Mouse (Mus musculus) liver, embryonic 15.5 days (tissue): ENCODE data around the gene Trmt61a. TPM values are rescaled to one million over a fixed set of nuclear protein-coding genes. Genes with fewer than 3 reads are reported as not detected.
"Not testable (repeated sequence)": the region's sequence is repeated elsewhere in the genome, so short reads cannot be mapped to it uniquely, and the experiment has no call there.

Experiments used
- ATAC-seq: fragments of 200-750 bp; cut with Nextera tagmentation; 2 replicates; pipeline ENCODE4 v1.8.0; 2017; ENCODE audit warnings: moderate number of reproducible peaks, mild to moderate bottlenecking, moderate library complexity; ENCODE audit not compliant: insufficient read depth
- H3K27ac ChIP-seq: fragments of 300-500 bp; sonication (generic); replicated peaks from 2 replicates; pipeline ENCODE4 v1.5.1; 2015; ENCODE audit warnings: mild to moderate bottlenecking, inconsistent platforms
- H3K27me3 ChIP-seq: fragments of 300-500 bp; sonication (generic); 2 replicates; pipeline ENCODE4 v1.6.1; 2015; ENCODE audit warnings: mild to moderate bottlenecking, inconsistent platforms
- H3K36me3 ChIP-seq: fragments of 300-500 bp; sonication (generic); replicated peaks from 2 replicates; pipeline ENCODE4 v1.6.1; 2015; ENCODE audit warnings: moderate library complexity, mild to moderate bottlenecking, inconsistent platforms
- H3K4me1 ChIP-seq: fragments of 300-500 bp; sonication (generic); replicated peaks from 2 replicates; pipeline ENCODE4 v1.6.1; 2015; ENCODE audit warnings: inconsistent platforms
- H3K4me2 ChIP-seq: fragments of 300-500 bp; sonication (generic); 2 replicates; pipeline ENCODE4 v1.6.1; 2015; ENCODE audit warnings: moderate library complexity, mild to moderate bottlenecking, inconsistent platforms
- H3K4me3 ChIP-seq: fragments of 300-500 bp; sonication (generic); replicated peaks from 2 replicates; pipeline ENCODE4 v1.5.1; 2015; ENCODE audit warnings: mild to moderate bottlenecking, inconsistent platforms
- H3K9ac ChIP-seq: fragments of 300-500 bp; sonication (generic); 2 replicates; pipeline ENCODE4 v1.6.1; 2015; ENCODE audit warnings: moderate library complexity, mild to moderate bottlenecking, inconsistent platforms
- H3K9me3 ChIP-seq: fragments of 300-500 bp; sonication (generic); replicated peaks from 2 replicates; pipeline ENCODE4 v1.6.1; 2016; ENCODE audit warnings: inconsistent platforms
- WGBS: fragments of 180-500 bp; shearing (Covaris S2); methylation state at CpG from one replicate; pipeline ENCODE4 v1.1.7; 2015; ENCODE audit warnings: mixed read lengths; ENCODE audit not compliant: insufficient replicate concordance; 5-methylcytosine and 5-hydroxymethylcytosine counted together
- polyA plus RNA-seq: library from polyadenylated mRNA; unstranded; fragments of >200 nt; fragmentation: Nextera tagmentation; extraction: Ambion mirVana; gene quantifications from 2 replicates; pipeline ENCODE4 v1.2.1, GENCODE M21; 2015

Gene Trmt61a
- polyA plus RNA-seq, 1 experiment from 2014 or later, result 5.9 TPM

GRCm38 (mm10) chr12:111698346-111698913 lies 20.5 kb downstream of the Trmt61a start:
- no peak for ATAC-seq
- no peak overlapping the region for H3K4me2 ChIP-seq
- peaks cover 19% of the 10 kb centered on the region for H3K4me1 ChIP-seq
- no peak overlapping the region for H3K27ac ChIP-seq
- H3K36me3 ChIP-seq, result no peaks in the 10 kb centered on the region
- WGBS, result 75% methylated on average over 6 of the region's 6 CpGs
- no peak overlapping the region for H3K4me3 ChIP-seq
- H3K27me3 ChIP-seq, result no peaks in the 10 kb centered on the region; the same call in 1 of the 2 replicates
- H3K9ac ChIP-seq, result no peak overlapping the region
- H3K9me3 ChIP-seq, result no peaks in the 10 kb centered on the region

DNA sequence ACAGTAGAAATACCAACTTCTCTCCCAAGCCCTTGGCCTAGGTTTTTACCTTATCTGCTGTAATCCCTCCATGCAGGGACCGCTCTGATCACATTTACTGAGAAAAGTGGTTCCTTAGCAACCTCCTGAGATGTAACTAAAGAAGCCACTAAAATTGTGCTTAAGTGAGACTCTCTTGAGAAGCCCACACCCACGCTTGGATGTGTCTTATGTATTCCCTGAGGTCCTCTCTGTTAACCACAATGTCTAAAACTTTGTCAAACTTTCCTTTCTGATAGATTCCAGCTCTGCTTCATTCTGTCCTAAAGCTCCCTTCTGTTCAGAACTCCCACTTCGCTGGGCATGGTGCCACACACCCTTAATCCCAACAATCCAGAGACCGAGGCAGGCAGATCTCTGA lies 21.6 kb downstream of the Trmt61a start:
- Histone ChIP-seq H3K9ac (no peak overlapping the region), H3K9me3 (no peaks in the 10 kb centered on the region), H3K27me3 (no peaks in the 10 kb centered on the region; the same call in 1 of the 2 replicates), H3K27ac (no peak overlapping the region), H3K4me2 (no peak overlapping the region), H3K4me3 (no peak overlapping the region), H3K36me3 (no peaks in the 10 kb centered on the region), H3K4me1 (peaks cover 8% of the 10 kb centered on the region)
- no peak for ATAC-seq
- WGBS, result 63% methylated on average over 4 of the region's 4 CpGs

GRCm38 (mm10) chr12:111700920-111701458 lies 23.1 kb downstream of the Trmt61a start:
- no peaks in the 10 kb centered on the region; the same call in 1 of the 2 replicates for H3K27me3 ChIP-seq
- H3K4me3 ChIP-seq, result no peak overlapping the region
- H3K9ac ChIP-seq, result no peak overlapping the region
- H3K9me3 ChIP-seq, result no peaks in the 10 kb centered on the region
- no peaks in the 10 kb centered on the region for H3K4me1 ChIP-seq
- no peak for ATAC-seq
- WGBS, result 62% methylated on average over 9 of the region's 9 CpGs
- no peaks in the 10 kb centered on the region for H3K36me3 ChIP-seq
- no peak overlapping the region for H3K27ac ChIP-seq
- no peak overlapping the region for H3K4me2 ChIP-seq

DNA sequence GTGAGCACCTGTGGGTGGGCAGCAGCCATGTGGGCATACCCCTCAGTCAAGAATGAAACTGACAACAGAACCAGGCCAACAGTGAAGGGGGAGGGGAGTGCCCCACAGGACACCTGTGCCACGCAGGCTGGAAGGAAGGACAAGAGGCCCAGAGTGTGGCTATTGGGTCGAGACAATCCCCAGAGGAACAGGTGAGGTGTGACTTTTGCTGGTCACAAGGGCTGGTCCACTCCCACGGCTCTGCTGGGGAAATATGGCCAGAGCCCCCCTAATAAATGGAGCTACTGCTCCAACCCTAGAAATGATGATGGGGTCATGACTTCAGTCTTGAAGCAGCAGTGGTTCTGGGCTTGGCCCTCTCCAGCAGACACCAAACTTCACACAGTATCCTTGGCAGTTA lies 25.4 kb downstream of the Trmt61a start:
- Histone ChIP-seq H3K9me3 (no peaks in the 10 kb centered on the region), H3K9ac (no peak overlapping the region), H3K27ac (no peak overlapping the region), H3K4me3 (no peak overlapping the region), H3K27me3 (no peaks in the 10 kb centered on the region), H3K4me1 (no peaks in the 10 kb centered on the region), H3K4me2 (no peak overlapping the region), H3K36me3 (peaks cover 8% of the 10 kb centered on the region; the same call in 1 of the 2 replicates)
- ATAC-seq, result no peak
- WGBS, result 41% methylated on average over 3 of the region's 3 CpGs

GRCm38 (mm10) chr12:111704609-111705008 lies 26.7 kb downstream of the Trmt61a start:
- 61% methylated on average over 9 of the region's 9 CpGs for WGBS
- H3K4me2 ChIP-seq, result no peak overlapping the region
- no peak overlapping the region for H3K4me3 ChIP-seq
- H3K9me3 ChIP-seq, result no peaks in the 10 kb centered on the region
- peaks cover 20% of the 10 kb centered on the region for H3K36me3 ChIP-seq
- H3K27me3 ChIP-seq, result no peaks in the 10 kb centered on the region
- H3K4me1 ChIP-seq, result no peaks in the 10 kb centered on the region
- no peak overlapping the region for H3K27ac ChIP-seq
- no peak overlapping the region for H3K9ac ChIP-seq
- no peak for ATAC-seq

DNA sequence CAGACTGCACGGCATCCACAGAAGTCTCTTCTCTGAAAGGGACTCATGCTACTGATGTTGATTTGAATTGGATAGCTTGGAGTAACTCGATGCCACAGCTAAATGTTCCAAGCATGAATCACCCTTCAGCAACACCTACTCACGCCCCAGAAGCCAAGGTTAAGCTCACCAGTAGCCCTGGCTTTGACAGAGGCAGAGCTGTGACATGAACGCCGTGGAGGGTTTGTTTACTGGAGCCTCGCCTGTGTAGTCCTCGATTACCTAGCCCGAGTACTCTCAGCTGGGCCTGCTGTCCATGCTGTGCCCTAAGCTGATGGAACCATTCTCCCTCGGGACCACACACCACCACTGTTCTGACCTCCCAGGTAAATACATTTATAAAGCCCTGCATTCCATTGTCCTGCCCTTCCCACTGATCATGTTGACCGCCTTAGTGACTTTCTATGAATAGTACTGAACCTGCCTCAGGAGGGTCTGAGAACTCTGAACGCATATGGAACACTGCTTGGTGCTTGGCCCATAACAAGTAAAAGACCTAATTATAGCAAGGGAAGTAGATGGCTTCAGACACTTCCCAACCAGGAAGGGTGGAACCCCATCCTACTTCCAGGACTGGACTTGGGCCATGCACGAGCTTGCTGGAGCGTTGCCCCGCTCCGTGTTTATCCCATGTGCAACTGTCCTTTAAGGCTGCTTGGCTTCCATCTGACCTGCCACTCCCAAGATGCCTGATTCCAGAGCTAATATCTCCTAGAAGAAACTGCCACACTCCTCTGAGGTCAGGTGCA lies 27.5 kb downstream of the Trmt61a start:
- Histone ChIP-seq H3K9ac (no peak overlapping the region), H3K27ac (no peak overlapping the region), H3K4me1 (no peaks in the 10 kb centered on the region), H3K36me3 (peaks cover 28% of the 10 kb centered on the region), H3K4me2 (no peak overlapping the region), H3K27me3 (no peaks in the 10 kb centered on the region), H3K9me3 (no peaks in the 10 kb centered on the region), H3K4me3 (no peak overlapping the region)
- no peak for ATAC-seq
- WGBS, result 66% methylated on average over 15 of the region's 15 CpGs

DNA sequence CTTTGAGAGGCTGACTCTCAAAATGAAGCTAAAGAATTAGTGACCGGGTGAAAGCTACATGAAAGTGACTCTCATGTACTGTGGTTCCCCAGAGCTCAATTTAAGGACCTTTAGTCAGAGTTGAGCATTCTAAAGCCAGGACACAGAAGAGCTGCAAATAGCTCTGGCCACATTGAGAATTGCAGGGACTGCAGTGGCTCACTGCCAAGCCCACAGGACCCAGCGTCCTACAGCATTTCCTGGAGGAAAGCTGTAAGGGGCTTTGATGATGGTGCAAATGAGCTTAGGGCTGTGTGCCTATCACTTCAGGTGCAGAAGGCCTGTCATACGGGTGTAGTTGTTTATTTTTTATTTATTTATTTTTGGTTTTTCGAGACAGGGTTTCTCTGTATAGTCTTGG lies 30.3 kb downstream of the Trmt61a start:
- Histone ChIP-seq H3K36me3 (peaks cover 37% of the 10 kb centered on the region), H3K4me1 (peaks cover 18% of the 10 kb centered on the region), H3K4me2 (no peak overlapping the region), H3K9ac (no peak overlapping the region), H3K4me3 (no peak overlapping the region), H3K9me3 (no peaks in the 10 kb centered on the region), H3K27me3 (no peaks in the 10 kb centered on the region), H3K27ac (no peak overlapping the region)
- no peak for ATAC-seq
- WGBS, result 66% methylated on average over 4 of the region's 4 CpGs

DNA sequence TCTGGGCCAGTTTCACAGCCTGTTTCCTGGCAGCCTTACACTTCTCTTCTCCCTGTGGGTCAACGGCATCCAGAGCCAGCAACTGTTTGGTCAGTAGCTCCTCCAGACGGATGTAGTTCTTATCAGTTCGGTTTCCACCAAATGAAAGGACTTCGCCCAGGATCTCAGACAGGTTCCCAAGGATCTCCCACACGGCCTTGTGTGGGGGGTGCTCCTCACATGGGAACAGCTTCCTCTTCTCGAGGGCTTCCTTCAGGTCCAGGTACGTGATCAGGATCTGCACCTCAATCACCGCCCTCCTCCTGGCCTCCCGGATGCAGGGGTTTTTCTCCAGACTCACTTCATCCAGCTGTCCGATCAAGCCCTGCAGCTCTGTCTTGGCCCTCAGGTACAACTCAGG lies 32.2 kb downstream of the Trmt61a start:
- peaks cover 37% of the 10 kb centered on the region for H3K36me3 ChIP-seq
- no peak for ATAC-seq
- H3K27ac ChIP-seq, result no peak overlapping the region
- H3K27me3 ChIP-seq, result no peaks in the 10 kb centered on the region
- WGBS, result 78% methylated on average over 10 of the region's 10 CpGs
- H3K9me3 ChIP-seq, result no peaks in the 10 kb centered on the region
- H3K4me2 ChIP-seq, result no peak overlapping the region
- H3K4me3 ChIP-seq, result no peak overlapping the region
- H3K9ac ChIP-seq, result no peak overlapping the region
- H3K4me1 ChIP-seq, result peaks cover 32% of the 10 kb centered on the region

GRCm38 (mm10) chr12:111712476-111712875 lies 34.6 kb downstream of the Trmt61a start:
- peaks cover 37% of the 10 kb centered on the region for H3K36me3 ChIP-seq
- 0% methylated on average over 33 of the region's 33 CpGs for WGBS
- peak overlapping the region; percentile 96 for H3K4me2 ChIP-seq
- H3K27me3 ChIP-seq, result no peaks in the 10 kb centered on the region
- peak; percentile 13 for ATAC-seq
- H3K4me1 ChIP-seq, result peaks cover 34% of the 10 kb centered on the region
- peak overlapping the region; percentile 94 for H3K4me3 ChIP-seq
- no peaks in the 10 kb centered on the region for H3K9me3 ChIP-seq
- peak overlapping the region; percentile 78 for H3K27ac ChIP-seq
- peak overlapping the region; percentile 95 for H3K9ac ChIP-seq

- Histone ChIP-seq H3K27ac (peak within 1 kb of the TSS; percentile 78), H3K9ac (peak within 1 kb of the TSS; percentile 95), H3K27me3 (no peaks in the 10 kb centered on the region), H3K4me1 (peaks cover 34% of the 10 kb centered on the region), H3K9me3 (no peaks in the 10 kb centered on the region), H3K4me3 (peak within 1 kb of the TSS; percentile 94), H3K36me3 (peaks cover 31% of the 10 kb centered on the region), H3K4me2 (peak within 1 kb of the TSS; percentile 96)
- peak; percentile 85 for ATAC-seq
- WGBS, result under 1% methylated on average over 86 of the region's 86 CpGs
Measured at GRCm38 (mm10) chr12:111713004-111713651, 35.2 kb downstream of the Trmt61a start, which contains the start of the genes Bag5 and Apopt1. Bag5 (minus strand) TSS chr12:111713257. Apopt1 (plus strand) TSS chr12:111713261.

GRCm38 (mm10) chr12:111713880-111714279 lies 36.0 kb downstream of the Trmt61a start:
- WGBS, result 60% methylated on average over 6 of the region's 6 CpGs
- H3K4me1 ChIP-seq, result peaks cover 34% of the 10 kb centered on the region
- ATAC-seq, H3K27ac ChIP-seq, H3K27me3 ChIP-seq, H3K9me3 ChIP-seq, H3K9ac ChIP-seq: not testable (repeated sequence)
- H3K4me2 ChIP-seq, result peak overlapping the region; percentile 96
- H3K4me3 ChIP-seq, result peak overlapping the region; percentile 94
- H3K36me3 ChIP-seq, result peaks cover 25% of the 10 kb centered on the region
